Mouse (Mus musculus) bone marrow, adult 2 months (tissue): ENCODE results near the gene Pde8a. TPM values are rescaled to one million over a fixed set of nuclear protein-coding genes. Genes with fewer than 3 reads are reported as not detected.

Source experiments
- H3K27ac ChIP-seq: fragments of 200-500 bp; 2 replicates; pipeline ENCODE4 v1.5.1; 2012; ENCODE audit warnings: low read depth, mild to moderate bottlenecking, control low read depth, inconsistent platforms, low read length; ENCODE audit not compliant: control insufficient read depth, poor library complexity, insufficient read depth
- H3K4me1 ChIP-seq: fragments of 200-500 bp; 2 replicates; pipeline ENCODE4 v1.6.1; 2011; ENCODE audit warnings: low read length; ENCODE audit not compliant: control insufficient read depth, insufficient read depth
- H3K4me3 ChIP-seq: fragments of 200-500 bp; replicated peaks from 2 replicates; pipeline ENCODE3; 2011; ENCODE audit warnings: mild to moderate bottlenecking, low read depth, low read length, control low read depth; ENCODE audit not compliant: control insufficient read depth
- CTCF ChIP-seq: fragments of 200-500 bp; IDR thresholded peaks from 2 replicates; pipeline ENCODE4 v1.5.1; 2011; ENCODE audit warnings: low read length, control low read depth; ENCODE audit not compliant: control insufficient read depth, insufficient read depth
- POLR2A ChIP-seq: fragments of 200-500 bp; IDR thresholded peaks from 2 replicates; pipeline ENCODE4 v1.6.1; 2011; ENCODE audit warnings: low read depth, mild to moderate bottlenecking, control low read depth, low read length, borderline replicate concordance; ENCODE audit not compliant: control insufficient read depth
- WGBS: fragments of 180-500 bp; shearing (Covaris S2); methylation state at CpG from one replicate; pipeline ENCODE4 v1.1.7; 2018; 5-methylcytosine and 5-hydroxymethylcytosine counted together
- polyA plus RNA-seq: library from polyadenylated mRNA; stranded (reverse); fragments of >200 nt; gene quantifications from 2 replicates; pipeline ENCODE4 v1.2.4, GENCODE M21; 2011; ENCODE audit warnings: low replicate concordance; ENCODE audit not compliant: missing spikeins, insufficient read depth, insufficient read length

Pde8a gene
- 3.0 and 6.7 TPM in 2 replicates for polyA plus RNA-seq

GRCm38 (mm10) chr7:81213347-81214152, at the start of gene Pde8a:
Gene Pde8a, plus strand, starts transcription at chr7:81213596.
- no peak for TF ChIP-seq CTCF
- peak within 1 kb of the TSS; percentile 97 for H3K27ac ChIP-seq
- no peaks in the 10 kb centered on the region for H3K4me1 ChIP-seq
- WGBS = under 1% methylated on average over 122 of the region's 128 CpGs
- H3K4me3 ChIP-seq = peak within 1 kb of the TSS; percentile 69

GRCm38 (mm10) chr7:81164411-81164810, 49.0 kb upstream of the Pde8a start:
- TF ChIP-seq CTCF = no peak
- no peak for TF ChIP-seq POLR2A
- no peak overlapping the region for H3K27ac ChIP-seq
- 79% methylated on average over 7 of the region's 7 CpGs for WGBS
- no peaks in the 10 kb centered on the region for H3K4me1 ChIP-seq
- H3K4me3 ChIP-seq = no peak overlapping the region

GRCm38 (mm10) chr7:81167124-81167523, 46.3 kb upstream of the Pde8a start:
- Histone ChIP-seq H3K27ac (no peak overlapping the region), H3K4me3 (no peak overlapping the region), H3K4me1 (no peaks in the 10 kb centered on the region)
- WGBS = 29% methylated on average over 3 of the region's 3 CpGs
- TF ChIP-seq POLR2A (no peak), CTCF (peak; percentile 32; the same call in 1 of the 2 replicates)

- H3K4me3 ChIP-seq = no peak overlapping the region
- TF ChIP-seq CTCF = no peak
- no peak for TF ChIP-seq POLR2A
- 76% methylated on average over 7 of the region's 7 CpGs for WGBS
- no peaks in the 10 kb centered on the region for H3K4me1 ChIP-seq
- no peak overlapping the region for H3K27ac ChIP-seq
These were observed 44.0 kb upstream of the Pde8a start for GRCm38 (mm10) chr7:81169351-81169750.

GRCm38 (mm10) chr7:81173931-81174330, 39.5 kb upstream of the Pde8a start:
- no peaks in the 10 kb centered on the region for H3K4me1 ChIP-seq
- TF ChIP-seq POLR2A (no peak), CTCF (no peak)
- no peak overlapping the region for H3K27ac ChIP-seq
- H3K4me3 ChIP-seq = no peak overlapping the region
- whole genome bisulfite sequencing = 88% methylated on average over 2 of the region's 2 CpGs

- Histone ChIP-seq H3K4me1 (no peaks in the 10 kb centered on the region), H3K4me3 (no peak overlapping the region), H3K27ac (no peak overlapping the region)
- TF ChIP-seq CTCF (no peak), POLR2A (no peak)
- 77% methylated on average over 5 of the region's 5 CpGs for WGBS
These were observed 38.7 kb upstream of the Pde8a start for GRCm38 (mm10) chr7:81174654-81175053.

GRCm38 (mm10) chr7:81176187-81176769, 37.1 kb upstream of the Pde8a start:
- WGBS = 56% methylated on average over 5 of the region's 5 CpGs
- no peaks in the 10 kb centered on the region for H3K4me1 ChIP-seq
- TF ChIP-seq POLR2A = no peak
- TF ChIP-seq CTCF = no peak
- H3K27ac ChIP-seq = no peak overlapping the region
- H3K4me3 ChIP-seq = no peak overlapping the region

GRCm38 (mm10) chr7:81179494-81179893, 33.9 kb upstream of the Pde8a start:
- whole genome bisulfite sequencing = 27% methylated on average over 5 of the region's 5 CpGs
- TF ChIP-seq CTCF (no peak), POLR2A (no peak)
- no peak overlapping the region for H3K4me3 ChIP-seq
- no peak overlapping the region for H3K27ac ChIP-seq
- no peaks in the 10 kb centered on the region for H3K4me1 ChIP-seq
